Comparison of ENCODE assay signal across 9 mouse cellular contexts in genomic region chr19:10867946-10868622, GRCm38 (mm10). TPM values are rescaled to one million over a fixed set of nuclear protein-coding genes. Genes with fewer than 3 reads are reported as not detected.
A peak's percentile ranks its signal among the peaks of the same experiment; 100 is the strongest.
DNase-seq lines count a peak whose midpoint lies in the region; ATAC-seq and TF ChIP-seq lines count a peak whose summit lies in the region.
"Had no signal": no experiment of that assay in that cellular context is flagged by ENCODE, and none has a peak within 500 bp of the region (broad histone marks: within the 10 kb centered on the region; RNA-seq: fewer than 3 reads in every experiment).

No protein-coding gene starts in this region.

- peaks cover 24% of the 10 kb centered on the region for H3K4me1 ChIP-seq in heart, embryonic 13.5 days
- H3K4me1 ChIP-seq in midbrain, embryonic 11.5 days (ENCODE audit: control insufficient read depth, insufficient read depth, low read length) = peaks cover 17% of the 10 kb centered on the region
- peaks cover 9% of the 10 kb centered on the region; the same call in 1 of the 2 replicates for H3K4me1 ChIP-seq in thymus, adult 2 months (replicated peaks; ENCODE audit: control insufficient read depth, insufficient read depth, low read length)

- no peak for DNase-seq in heart, postnatal 25 days (ENCODE audit: low spot score)
- DNase-seq in brain, adult 2 months (ENCODE audit: low read depth, low spot score) = peak; percentile 73
- DNase-seq in midbrain, embryonic 11.5 days (ENCODE audit: low spot score, missing footprints) = no peak
- DNase-seq in gastrocnemius, postnatal 4 days (ENCODE audit: low spot score in 2 of 2) = no peak
- DNase-seq in thymus, adult 2 months = no peak

- 45% methylated on average over 5 of the region's 5 CpGs for WGBS in heart, embryonic 13.5 days
- 40% methylated on average over 5 of the region's 5 CpGs for WGBS in midbrain, embryonic 11.5 days
- 65% methylated on average over 5 of the region's 5 CpGs for WGBS in thymus, adult 2 months

- peak overlapping the region; percentile 94 for H3K9ac ChIP-seq in heart, embryonic 13.5 days
- H3K9ac ChIP-seq in midbrain, embryonic 11.5 days (ENCODE audit: low read length) = peak overlapping the region; percentile 96

- H3K4me2 ChIP-seq in heart, embryonic 13.5 days = peak overlapping the region; percentile 81
- peak overlapping the region; percentile 90 for H3K4me2 ChIP-seq in midbrain, embryonic 11.5 days

- TF ChIP-seq POLR2A in thymus, adult 2 months (IDR thresholded peaks at IDR 0.05; ENCODE audit: control insufficient read depth, extremely low read depth, insufficient read depth, low read length, poor library complexity) = no peak

- H3K27me3 ChIP-seq in heart, embryonic 13.5 days (replicated peaks) = no peaks in the 10 kb centered on the region
- H3K27me3 ChIP-seq in midbrain, embryonic 11.5 days (ENCODE audit: control insufficient read depth, insufficient read depth, low read length) = no peaks in the 10 kb centered on the region
- peaks cover 4% of the 10 kb centered on the region; the same call in 1 of the 2 replicates for H3K27me3 ChIP-seq in thymus, adult 2 months (ENCODE audit: control insufficient read depth, insufficient read depth, low read length)

- H3K36me3 ChIP-seq in heart, embryonic 13.5 days = peaks cover 62% of the 10 kb centered on the region
- peaks cover 31% of the 10 kb centered on the region for H3K36me3 ChIP-seq in midbrain, embryonic 11.5 days (ENCODE audit: control insufficient read depth, insufficient read depth, low read length)
- peaks cover 2% of the 10 kb centered on the region; the same call in 1 of the 2 replicates for H3K36me3 ChIP-seq in thymus, adult 2 months (ENCODE audit: control insufficient read depth, insufficient read depth, low read length)

- ATAC-seq in heart, embryonic 13.5 days (ENCODE audit: extremely low read depth, insufficient number of reproducible peaks, low FRiP score, low TSS enrichment) = no peak
- peak; percentile 46; the same call in 1 of the 2 replicates for ATAC-seq in granulocyte monocyte progenitor cell, adult 5-6 weeks (replicated peaks; ENCODE audit: poor library complexity, severe bottlenecking)
- ATAC-seq in midbrain, embryonic 11.5 days (ENCODE audit: low FRiP score) = no peak
- ATAC-seq in CD4-positive, CD25-positive, alpha-beta regulatory T cell, adult 4 months = no peak

- H3K4me3 ChIP-seq in heart, embryonic 13.5 days = peak overlapping the region; percentile 86
- H3K4me3 ChIP-seq in midbrain, embryonic 11.5 days (ENCODE audit: low read depth, low read length) = peak overlapping the region; percentile 86
- H3K4me3 ChIP-seq in thymus, adult 2 months (ENCODE audit: control insufficient read depth, insufficient read depth, low read length) = no peak overlapping the region

- no peak overlapping the region for H3K27ac ChIP-seq in heart, embryonic 13.5 days (replicated peaks)
- no peak overlapping the region for H3K27ac ChIP-seq in midbrain, embryonic 11.5 days (ENCODE audit: low read depth, low read length)
- no peak overlapping the region for H3K27ac ChIP-seq in thymus, adult 2 months (ENCODE audit: control insufficient read depth, insufficient read depth, low read length)

- intact Hi-C loops in heart, postnatal 25 days (cut with DNase I) = no loop called here

- H3K9me3 ChIP-seq in heart, embryonic 13.5 days = no peaks in the 10 kb centered on the region
- H3K9me3 ChIP-seq in midbrain, embryonic 11.5 days (ENCODE audit: control insufficient read depth, low read length) = no peaks in the 10 kb centered on the region
- H3K9me3 ChIP-seq: G1E had no signal

- TF ChIP-seq CTCF in thymus, adult 2 months (IDR thresholded peaks at IDR 0.05; ENCODE audit: borderline replicate concordance, control insufficient read depth, extremely low read depth, insufficient read depth, low read length, poor library complexity) = no peak

RNA-seq across cellular contexts. Expression of gene Tmem132a, which starts 1.7 kb away (rescaled TPM):
- 51.4 and 52.4 TPM in 2 replicates for polyA plus RNA-seq in heart, embryonic 13.5 days (2015; fragmentation: Nextera tagmentation; extraction: Ambion mirVana)
- 10 to 100 TPM; 15.6 to 17.9 TPM for total RNA-seq in heart, postnatal 25 days (2021)
- total RNA-seq in granulocyte monocyte progenitor cell, adult 5-6 weeks (2014; fragmentation: Nextera tagmentation) = 0.53 TPM in 1 of 2 replicates, not detected in the other
- 0.17 and 0.41 TPM in 2 replicates for total RNA-seq in granulocyte monocyte progenitor cell, adult 5-6 weeks (2017)
- polyA plus RNA-seq in midbrain, embryonic 11.5 days (2014; fragmentation: Nextera tagmentation; extraction: Ambion mirVana) = 51.3 and 58.3 TPM in 2 replicates
- polyA plus RNA-seq in CD4-positive, CD25-positive, alpha-beta regulatory T cell, adult 4 months (2017; shearing (Covaris generic)) = under 1 TPM in 1 of 2 experiments, not detected in 1; 0.39 TPM
- total RNA-seq in gastrocnemius, postnatal 4 days (2021) = 10 to 100 TPM; 47.1 to 56.1 TPM
- polyA plus RNA-seq in thymus, adult 2 months (2012; rRNA removed) = 10.4 and 11.0 TPM in 2 replicates

RNA-seq across cellular contexts. Expression of gene Tmem109, which starts 13.7 kb away (rescaled TPM):
- polyA plus RNA-seq in heart, embryonic 13.5 days (2015; fragmentation: Nextera tagmentation; extraction: Ambion mirVana) = 84.7 and 87.1 TPM in 2 replicates
- 10 to 100 TPM; 82.8 to 87.8 TPM for total RNA-seq in heart, postnatal 25 days (2021)
- total RNA-seq in granulocyte monocyte progenitor cell, adult 5-6 weeks (2014; fragmentation: Nextera tagmentation) = 25.2 and 25.3 TPM in 2 replicates
- 7.8 and 11.6 TPM in 2 replicates for total RNA-seq in granulocyte monocyte progenitor cell, adult 5-6 weeks (2017)
- polyA plus RNA-seq in midbrain, embryonic 11.5 days (2014; fragmentation: Nextera tagmentation; extraction: Ambion mirVana) = 38.7 and 41.2 TPM in 2 replicates
- 10 to 100 TPM; 57.5 to 82.3 TPM for polyA plus RNA-seq in CD4-positive, CD25-positive, alpha-beta regulatory T cell, adult 4 months (2017; shearing (Covaris generic))
- 100 to 1,000 TPM; 191 to 193 TPM for total RNA-seq in gastrocnemius, postnatal 4 days (2021)
- polyA plus RNA-seq in thymus, adult 2 months (2012; rRNA removed) = 64.9 and 71.8 TPM in 2 replicates

RNA-seq across cellular contexts. Expression of gene Prpf19, which starts 26.9 kb away (rescaled TPM):
- 30.3 TPM in 2 replicates for polyA plus RNA-seq in heart, embryonic 13.5 days (2015; fragmentation: Nextera tagmentation; extraction: Ambion mirVana)
- 100 to 1,000 TPM; 213 to 229 TPM for total RNA-seq in heart, postnatal 25 days (2021)
- 114 and 116 TPM in 2 replicates for total RNA-seq in granulocyte monocyte progenitor cell, adult 5-6 weeks (2014; fragmentation: Nextera tagmentation)
- 140 and 236 TPM in 2 replicates for total RNA-seq in granulocyte monocyte progenitor cell, adult 5-6 weeks (2017)
- 52.7 and 58.4 TPM in 2 replicates for polyA plus RNA-seq in midbrain, embryonic 11.5 days (2014; fragmentation: Nextera tagmentation; extraction: Ambion mirVana)
- polyA plus RNA-seq in CD4-positive, CD25-positive, alpha-beta regulatory T cell, adult 4 months (2017; shearing (Covaris generic)) = 10 to 100 TPM; 10.4 to 24.8 TPM
- total RNA-seq in gastrocnemius, postnatal 4 days (2021) = 100 to 1,000 TPM; 313 to 325 TPM
- 349 and 357 TPM in 2 replicates for polyA plus RNA-seq in thymus, adult 2 months (2012; rRNA removed)

RNA-seq across cellular contexts. Expression of gene Slc15a3, which starts 28.6 kb away (rescaled TPM):
- polyA plus RNA-seq in heart, embryonic 13.5 days (2015; fragmentation: Nextera tagmentation; extraction: Ambion mirVana) = 0.29 and 0.39 TPM in 2 replicates
- total RNA-seq in heart, postnatal 25 days (2021) = 1 to 10 TPM; 2.1 to 2.2 TPM
- total RNA-seq in granulocyte monocyte progenitor cell, adult 5-6 weeks (2014; fragmentation: Nextera tagmentation) = 0.99 and 1.0 TPM in 2 replicates
- 0.22 and 0.88 TPM in 2 replicates for total RNA-seq in granulocyte monocyte progenitor cell, adult 5-6 weeks (2017)
- 0.18 and 0.25 TPM in 2 replicates for polyA plus RNA-seq in midbrain, embryonic 11.5 days (2014; fragmentation: Nextera tagmentation; extraction: Ambion mirVana)
- polyA plus RNA-seq in CD4-positive, CD25-positive, alpha-beta regulatory T cell, adult 4 months (2017; shearing (Covaris generic)) = 1 to 10 TPM; 2.0 to 4.2 TPM
- 1 to 10 TPM; 1.5 TPM for total RNA-seq in gastrocnemius, postnatal 4 days (2021)
- 26.1 and 29.7 TPM in 2 replicates for polyA plus RNA-seq in thymus, adult 2 months (2012; rRNA removed)

RNA-seq across cellular contexts. Expression of gene Cd6, which starts 38.2 kb away (rescaled TPM):
- 0.09 and 0.14 TPM in 2 replicates for polyA plus RNA-seq in heart, embryonic 13.5 days (2015; fragmentation: Nextera tagmentation; extraction: Ambion mirVana)
- under 1 TPM; 0.16 to 0.36 TPM for total RNA-seq in heart, postnatal 25 days (2021)
- 0.28 and 3.8 TPM in 2 replicates for total RNA-seq in granulocyte monocyte progenitor cell, adult 5-6 weeks (2014; fragmentation: Nextera tagmentation)
- total RNA-seq in granulocyte monocyte progenitor cell, adult 5-6 weeks (2017) = 0.21 and 0.26 TPM in 2 replicates
- not detected in 2 replicates for polyA plus RNA-seq in midbrain, embryonic 11.5 days (2014; fragmentation: Nextera tagmentation; extraction: Ambion mirVana)
- 100 to 1,000 TPM; 464 to 904 TPM for polyA plus RNA-seq in CD4-positive, CD25-positive, alpha-beta regulatory T cell, adult 4 months (2017; shearing (Covaris generic))
- under 1 TPM; 0.21 to 0.32 TPM for total RNA-seq in gastrocnemius, postnatal 4 days (2021)
- polyA plus RNA-seq in thymus, adult 2 months (2012; rRNA removed) = 317 and 321 TPM in 2 replicates
- polyA plus RNA-seq: G1E had no signal
